Mouse (Mus musculus) layer of hippocampus, postnatal 36 days (tissue): Measurements from ENCODE around the gene Tshz2. TPM values are rescaled to one million over a fixed set of nuclear protein-coding genes. Genes with fewer than 3 reads are reported as not detected.

Source experiments
- DNase-seq, 2 experiments: peaks; one replicate each; pipeline ENCODE4 v3.0.0; 2022
- total RNA-seq, 2 experiments: library from RNA; stranded (reverse); gene quantifications; 2 replicates each; pipeline ENCODE4 v1.2.3; 2021

The Tshz2 gene
- total RNA-seq, 2 experiments from 2014 or later: 29.6 to 34.3 TPM

GRCm38 (mm10) chr2:169871436-169872060, 238.7 kb downstream of the Tshz2 start:
- no peak for DNase-seq

GRCm38 (mm10) chr2:169873442-169873841, 240.6 kb downstream of the Tshz2 start:
- DNase-seq: no peak

GRCm38 (mm10) chr2:169887921-169888320, 255.1 kb downstream of the Tshz2 start:
- DNase-seq: no peak

DNA sequence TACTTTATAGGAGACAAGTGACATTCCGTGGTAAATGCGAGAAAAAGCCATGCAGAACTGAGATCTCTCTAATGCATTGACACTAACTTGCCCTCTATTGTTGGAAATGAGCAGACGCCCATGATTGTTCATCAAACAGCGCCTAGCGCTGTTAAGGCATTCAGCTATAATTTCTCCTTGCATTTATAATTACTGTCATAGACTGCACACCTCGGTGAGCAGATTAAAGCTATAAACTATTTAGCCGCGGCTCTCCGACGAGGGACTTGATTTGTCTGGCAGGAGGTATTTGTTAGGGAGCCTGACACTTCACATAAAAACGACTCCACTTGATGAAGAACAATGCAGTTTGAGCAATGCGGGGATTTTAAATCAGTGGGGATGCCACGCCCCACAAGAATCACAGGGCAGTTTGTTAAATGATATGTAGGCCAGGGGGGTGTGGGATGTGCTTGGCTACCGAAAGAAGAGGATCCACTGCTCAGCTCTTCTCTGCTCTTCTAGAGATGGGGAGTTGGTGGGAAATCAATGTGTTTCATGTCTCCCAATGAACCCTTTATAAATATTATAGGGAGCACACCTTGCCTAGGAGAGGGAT, 259.7 kb downstream of the Tshz2 start:
- DNase-seq: no peak

- DNase-seq: no peak
Measured at GRCm38 (mm10) chr2:169902896-169903295, 270.1 kb downstream of the Tshz2 start.

DNA sequence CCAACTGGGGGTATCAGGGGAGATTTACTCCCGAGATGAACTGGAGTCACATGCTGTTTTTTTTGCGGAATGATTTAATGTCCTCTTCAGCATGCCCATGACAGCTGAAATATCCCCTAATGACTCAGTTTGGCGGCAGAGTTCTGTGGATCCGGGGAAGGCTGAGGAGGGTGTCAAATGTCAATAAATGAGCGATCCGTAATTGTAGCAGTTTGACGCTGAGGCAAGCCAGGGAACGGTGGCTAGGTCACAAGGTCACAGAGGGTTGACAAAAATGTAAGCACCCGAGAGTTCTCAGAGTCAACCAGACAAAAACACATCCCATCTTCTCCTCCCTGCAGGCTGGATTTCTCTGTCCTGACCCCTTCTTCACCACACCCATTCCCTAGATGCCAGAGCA, 273.6 kb downstream of the Tshz2 start:
- no peak for DNase-seq

- DNase-seq: no peak
Measured at GRCm38 (mm10) chr2:169907979-169908378, 275.2 kb downstream of the Tshz2 start.

DNA sequence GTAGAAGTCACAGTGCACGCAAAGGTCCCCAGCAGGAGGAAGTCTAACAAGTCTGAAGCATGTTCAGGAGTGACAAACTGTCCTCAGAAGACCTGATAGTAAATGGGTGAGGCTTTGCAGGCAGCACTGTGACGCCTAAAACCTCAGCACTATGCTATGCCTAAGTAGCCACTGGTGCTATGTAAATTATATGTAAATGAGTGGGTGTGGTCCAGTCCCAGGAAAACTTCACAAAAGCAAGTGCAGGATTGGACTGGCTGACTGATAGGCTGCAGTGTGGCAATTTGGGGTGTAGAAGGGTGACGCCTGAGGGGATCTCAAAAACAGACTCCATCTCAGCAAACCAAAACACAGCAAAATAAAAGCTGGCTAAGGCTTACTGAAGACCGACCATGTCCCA, 277.8 kb downstream of the Tshz2 start:
- no peak for DNase-seq

GRCm38 (mm10) chr2:169912826-169913225, 280.0 kb downstream of the Tshz2 start:
- DNase-seq: peak; percentile 15 to 17

GRCm38 (mm10) chr2:169914903-169915302, 282.1 kb downstream of the Tshz2 start:
- peak; percentile 9 to 15 for DNase-seq

DNA sequence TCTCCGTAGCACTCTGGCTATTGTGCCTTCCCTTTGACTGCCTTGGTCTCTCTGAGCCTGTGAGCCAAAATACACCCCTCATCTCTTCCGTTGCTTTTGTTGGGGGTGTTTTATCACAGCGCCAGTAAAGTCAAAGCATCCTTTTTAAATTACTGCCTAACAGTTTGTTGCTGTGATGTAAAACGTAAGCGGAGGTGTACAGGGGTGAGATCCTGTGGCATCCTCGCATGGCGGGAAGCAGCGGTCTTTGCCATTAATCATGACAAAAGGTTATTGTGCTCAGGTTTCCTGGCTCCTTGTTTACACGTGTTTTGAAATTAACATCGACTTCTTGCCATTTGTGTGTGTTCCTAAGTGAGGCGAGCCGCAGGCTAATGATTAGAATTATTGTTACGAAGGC, 282.5 kb downstream of the Tshz2 start:
- DNase-seq: no peak

GRCm38 (mm10) chr2:169919111-169919695, 286.4 kb downstream of the Tshz2 start:
- no peak for DNase-seq

GRCm38 (mm10) chr2:169924177-169924810, 291.5 kb downstream of the Tshz2 start:
- DNase-seq: no peak

DNA sequence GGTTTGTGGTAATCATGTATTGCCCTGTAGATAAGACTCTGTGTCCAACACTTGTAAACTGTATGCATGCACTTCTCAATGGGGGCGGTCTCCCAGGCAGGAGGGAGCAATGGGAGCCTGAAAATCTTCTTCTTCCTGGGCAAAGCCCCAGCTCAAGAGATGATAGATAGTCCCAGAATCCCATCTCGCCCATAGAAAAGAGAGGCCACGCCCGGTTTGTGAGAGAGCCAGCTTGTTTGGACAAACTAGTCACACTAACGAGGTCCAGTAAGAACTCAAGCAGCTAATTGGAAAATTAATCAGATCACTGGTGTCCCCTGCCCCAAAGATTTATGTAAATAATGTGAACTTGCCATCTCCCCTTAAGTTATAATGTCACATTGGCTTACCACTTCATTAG, 292.7 kb downstream of the Tshz2 start:
- DNase-seq: no peak

- DNase-seq: no peak
Measured at GRCm38 (mm10) chr2:169926016-169926415, 293.2 kb downstream of the Tshz2 start.

DNA sequence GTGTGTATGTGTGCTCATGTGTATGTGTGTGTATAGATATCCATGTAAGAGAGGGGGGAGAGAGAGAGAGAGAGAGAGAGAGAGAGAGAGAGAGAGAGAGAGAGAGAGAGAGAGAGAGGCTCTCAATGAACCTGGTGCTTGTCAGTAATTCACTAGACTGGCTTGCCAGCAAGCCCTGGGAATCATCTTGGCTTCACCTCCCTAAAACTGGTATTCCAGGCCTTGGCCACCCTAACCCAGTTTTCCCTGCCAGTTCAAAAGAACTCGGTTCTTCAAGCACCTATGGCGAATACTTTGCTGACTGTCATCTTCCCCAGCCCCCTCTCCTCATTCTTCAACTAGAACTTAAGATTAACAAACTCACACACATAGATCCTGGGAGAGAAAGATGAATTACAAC, 294.6 kb downstream of the Tshz2 start:
- DNase-seq: no peak

DNA sequence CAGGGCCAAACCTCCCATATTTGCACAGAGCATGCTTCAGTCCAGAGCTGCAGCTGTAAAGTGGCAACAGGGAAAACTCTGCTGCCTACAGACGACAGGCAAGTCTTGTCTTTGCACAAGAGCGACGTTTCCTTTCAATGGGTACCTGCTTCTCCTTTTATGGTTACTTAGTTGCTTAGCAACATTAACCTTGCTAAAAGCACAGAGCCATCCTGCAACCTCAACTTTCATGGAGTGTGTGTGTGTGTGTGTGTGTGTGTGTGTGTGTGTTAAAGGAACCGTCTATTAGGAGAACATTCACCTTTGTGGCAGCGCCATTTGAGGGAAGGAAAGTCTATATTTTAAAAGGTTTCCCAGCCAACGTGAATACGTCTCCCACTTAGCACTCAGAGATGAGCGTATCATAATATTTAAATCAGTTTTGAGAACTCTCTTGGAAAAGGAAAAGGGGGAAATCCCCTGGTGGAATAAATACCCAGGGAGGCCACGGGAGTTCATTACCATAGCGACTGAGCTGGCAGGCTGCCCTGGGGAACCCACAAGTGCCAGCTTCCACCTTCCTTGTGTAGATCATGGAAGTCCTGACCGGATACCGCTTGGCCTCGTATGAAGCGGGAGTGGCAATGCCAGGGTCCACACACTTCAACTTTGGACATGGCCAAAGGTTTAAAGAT, 295.8 kb downstream of the Tshz2 start:
- DNase-seq: no peak

DNA sequence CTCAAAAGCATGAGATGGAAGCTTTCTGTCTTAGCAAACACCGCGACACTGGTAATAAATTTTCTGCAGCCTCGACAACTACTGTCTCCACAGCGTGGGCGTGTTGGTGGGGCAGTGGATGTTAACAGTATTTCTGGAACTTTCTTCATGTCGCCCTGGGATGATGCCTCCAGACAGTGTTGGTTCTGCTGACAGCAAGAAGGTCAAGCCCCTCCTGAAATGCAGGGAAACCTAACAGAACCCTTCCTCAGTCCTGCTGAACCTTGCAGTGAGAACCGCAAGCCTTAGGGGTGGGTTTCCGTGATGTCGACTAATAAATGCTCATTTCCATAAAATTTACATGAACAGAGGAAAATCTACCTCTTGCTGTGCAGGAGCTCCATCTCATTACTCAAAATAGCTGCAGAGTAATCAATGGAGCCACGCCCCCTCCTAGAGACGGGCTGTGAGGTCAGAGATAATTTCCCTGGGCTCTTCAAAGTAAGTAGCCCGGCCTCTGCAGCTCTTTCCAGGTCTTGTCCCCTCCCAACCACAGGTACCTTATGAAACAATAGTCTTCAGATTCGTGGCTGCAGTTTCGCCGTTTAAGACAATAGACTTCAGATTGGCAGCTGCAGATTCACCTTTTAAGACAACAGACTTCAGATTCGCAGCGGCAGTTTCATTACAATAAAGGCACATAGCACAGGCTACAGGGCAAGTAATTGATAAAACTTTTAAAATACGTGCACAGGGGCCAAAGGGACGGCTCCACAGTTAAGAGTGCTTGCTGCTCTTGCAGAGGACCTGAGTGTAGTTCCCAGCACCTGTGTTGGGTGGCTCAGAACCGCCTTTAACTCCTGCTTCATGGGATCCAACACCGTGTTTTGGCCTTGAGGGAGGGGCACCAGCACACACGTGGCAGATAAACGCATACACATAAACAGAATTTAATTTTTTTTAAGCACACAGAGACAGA, 297.0 kb downstream of the Tshz2 start:
- DNase-seq: peak; percentile 13 to 25

DNA sequence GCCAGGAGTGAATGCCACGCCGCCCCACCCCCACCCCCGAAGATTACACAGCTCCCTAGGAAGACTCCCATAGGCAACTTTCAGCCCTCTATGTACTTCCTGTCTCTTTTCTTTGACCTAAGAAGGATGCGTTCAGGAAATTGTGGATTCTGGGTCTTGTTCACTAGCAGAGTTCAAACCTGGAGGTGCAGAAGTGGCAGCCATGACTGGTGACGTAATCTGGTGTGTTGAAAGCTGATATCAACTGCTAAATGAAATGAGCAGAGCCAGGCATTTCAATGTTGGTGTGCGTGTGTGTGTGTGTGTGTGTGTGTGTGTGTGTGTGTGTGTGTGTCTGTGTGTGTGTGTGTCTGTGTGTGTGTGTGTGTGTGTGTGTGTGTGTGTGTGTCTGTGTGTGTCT, 302.8 kb downstream of the Tshz2 start:
- DNase-seq: no peak

GRCm38 (mm10) chr2:169940297-169941142, 307.7 kb downstream of the Tshz2 start:
- DNase-seq: no peak

GRCm38 (mm10) chr2:169943727-169944126, 310.9 kb downstream of the Tshz2 start:
- no peak for DNase-seq
